Comparison of ENCODE assay signal across 8 mouse cellular contexts in genomic region chr5:136135571-136136291, GRCm38 (mm10). TPM values are rescaled to one million over a fixed set of nuclear protein-coding genes. Genes with fewer than 3 reads are reported as not detected.
DNase-seq lines count a peak whose midpoint lies in the region; ATAC-seq lines count a peak whose summit lies in the region.

TSS of gene Lrwd1 (minus strand) at chr5:136136074.
TSS of gene Alkbh4 (plus strand) at chr5:136136146.

- no peaks in the 10 kb centered on the region for H3K9me3 ChIP-seq in heart, embryonic 10.5 days
- H3K9me3 ChIP-seq in kidney, embryonic 15.5 days (replicated peaks): no peaks in the 10 kb centered on the region

- ATAC-seq in erythroblast, adult 5-6 weeks (replicated peaks; ENCODE audit: low FRiP score, poor library complexity, severe bottlenecking): peak; percentile 92
- ATAC-seq in kidney, embryonic 15.5 days (replicated peaks; ENCODE audit: low FRiP score): peak; percentile 93
- peak; percentile 88 for ATAC-seq in monocyte, adult 5-6 weeks (replicated peaks; ENCODE audit: insufficient number of reproducible peaks, low FRiP score, low TSS enrichment, poor library complexity, severe bottlenecking)

- peak; percentile 96 to 97 for DNase-seq in B cell, adult 2 months
- DNase-seq in brain, adult 2 months (ENCODE audit: low read depth, low spot score): peak; percentile 99
- DNase-seq in heart, embryonic 10.5 days (ENCODE audit: low spot score): peak; percentile 98
- peak; percentile 97 for DNase-seq in liver
- DNase-seq in spleen, postnatal 4 days (ENCODE audit: low spot score in 2 of 2): peak; percentile 97 to 98

- WGBS in heart, embryonic 10.5 days: under 1% methylated on average over 60 of the region's 60 CpGs
- WGBS in kidney, embryonic 15.5 days: under 1% methylated on average over 60 of the region's 60 CpGs

- H3K4me3 ChIP-seq in heart, embryonic 10.5 days: peak within 1 kb of the TSS; percentile 74
- peak within 1 kb of the TSS; percentile 73 for H3K4me3 ChIP-seq in kidney, embryonic 15.5 days (replicated peaks)

- H3K27me3 ChIP-seq in heart, embryonic 10.5 days (ENCODE audit: insufficient read depth, poor library complexity, severe bottlenecking): no peaks in the 10 kb centered on the region
- no peaks in the 10 kb centered on the region for H3K27me3 ChIP-seq in kidney, embryonic 15.5 days

- H3K4me2 ChIP-seq in kidney, embryonic 15.5 days: peak within 1 kb of the TSS; percentile 71

- H3K36me3 ChIP-seq in heart, embryonic 10.5 days: peaks cover 57% of the 10 kb centered on the region
- peaks cover 44% of the 10 kb centered on the region for H3K36me3 ChIP-seq in kidney, embryonic 15.5 days

- H3K9ac ChIP-seq in kidney, embryonic 15.5 days: peak within 1 kb of the TSS; percentile 79

- H3K27ac ChIP-seq in heart, embryonic 10.5 days: peak within 1 kb of the TSS; percentile 88
- peak within 1 kb of the TSS; percentile 84 for H3K27ac ChIP-seq in kidney, embryonic 15.5 days

- peaks cover 16% of the 10 kb centered on the region for H3K4me1 ChIP-seq in heart, embryonic 10.5 days
- H3K4me1 ChIP-seq in kidney, embryonic 15.5 days: peaks cover 22% of the 10 kb centered on the region

RNA-seq across cellular contexts. Expression of gene Lrwd1, which starts in this region (rescaled TPM):
- 2.9 and 24.2 TPM in 2 replicates for total RNA-seq in erythroblast, adult 5-6 weeks (2015; ENCODE audit: low replicate concordance)
- 11.9 and 14.8 TPM in 2 replicates for total RNA-seq in erythroblast, adult 5-6 weeks (2017; ENCODE audit: low replicate concordance)
- 31.5 and 42.2 TPM in 2 replicates for polyA plus RNA-seq in heart, embryonic 10.5 days (2016; fragmentation: Nextera tagmentation; extraction: Ambion mirVana)
- polyA plus RNA-seq in kidney, embryonic 15.5 days (2015; fragmentation: Nextera tagmentation; extraction: Ambion mirVana): 33.6 and 40.2 TPM in 2 replicates
- 20.4 to 31.1 TPM (median 22.4 TPM) in 3 replicates for total RNA-seq in monocyte, adult 5-6 weeks (2017)

RNA-seq across cellular contexts. Expression of gene Alkbh4, which starts in this region (rescaled TPM):
- 7.7 and 10.7 TPM in 2 replicates for total RNA-seq in erythroblast, adult 5-6 weeks (2015; ENCODE audit: low replicate concordance)
- total RNA-seq in erythroblast, adult 5-6 weeks (2017; ENCODE audit: low replicate concordance): 2.2 and 3.4 TPM in 2 replicates
- 18.0 and 21.7 TPM in 2 replicates for polyA plus RNA-seq in heart, embryonic 10.5 days (2016; fragmentation: Nextera tagmentation; extraction: Ambion mirVana)
- polyA plus RNA-seq in kidney, embryonic 15.5 days (2015; fragmentation: Nextera tagmentation; extraction: Ambion mirVana): 15.7 and 16.9 TPM in 2 replicates
- total RNA-seq in monocyte, adult 5-6 weeks (2017): 8.4 to 14.0 TPM (median 11.1 TPM) in 3 replicates

Comparison
In these comparisons a context has a peak if more than half of its experiments do, and no peak if none do; other contexts are left out.
1. Peak in every context shown above with its lines: DNase-seq, ATAC-seq, H3K4me3 ChIP-seq and H3K27ac ChIP-seq.